Mouse (Mus musculus) lung, postnatal 10 days (tissue): ENCODE data around the gene Tomm6.

ENCODE experiments used
- DNase-seq: peaks from one replicate; pipeline ENCODE4 v3.0.0; 2021

Gene Tomm6

GRCm38 (mm10) chr17:47648966-47649365 is 39.2 kb downstream of the Tomm6 start:
- no peak for DNase-seq

GRCm38 (mm10) chr17:47646683-47647082 is 41.5 kb downstream of the Tomm6 start:
- peak; percentile 85 for DNase-seq

GRCm38 (mm10) chr17:47642992-47643391 is 45.2 kb downstream of the Tomm6 start:
- DNase-seq, result no peak
